Mouse (Mus musculus) cerebellum, adult 2 months (tissue): ENCODE results near the gene Olfr1258.

ENCODE experiments used
- CTCF ChIP-seq: fragments of 200-500 bp; IDR thresholded peaks from 2 replicates; pipeline ENCODE4 v1.5.1; 2011; ENCODE audit warnings: low read depth, mild to moderate bottlenecking, control low read depth, low read length, moderate library complexity, borderline replicate concordance; ENCODE audit not compliant: insufficient read depth
- POLR2A ChIP-seq: fragments of 200-500 bp; IDR thresholded peaks from 2 replicates; pipeline ENCODE4 v1.6.1; 2011; ENCODE audit warnings: low read length, control low read depth, borderline replicate concordance; ENCODE audit not compliant: insufficient read depth

DNA sequence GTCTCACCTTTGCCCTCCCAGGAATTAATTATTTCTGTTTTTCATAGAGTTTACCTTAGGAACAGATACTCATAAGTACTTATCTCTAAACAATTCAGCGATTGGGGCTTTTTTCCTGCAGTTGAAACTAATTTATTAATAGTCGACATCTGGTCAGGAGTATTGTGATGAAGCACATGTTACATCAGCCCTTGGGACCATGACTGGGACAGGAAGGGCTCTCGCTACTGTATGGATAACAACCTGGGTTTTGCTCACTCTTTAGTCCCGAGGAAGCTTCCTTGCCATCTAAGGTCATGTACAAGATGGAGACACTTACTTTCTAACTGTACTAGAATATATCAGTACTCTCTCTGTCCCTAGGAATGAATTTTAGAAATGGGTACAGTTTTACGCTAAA lies 21.5 kb downstream of the Olfr1258 start, which contains the start of gene Olfr1259:
- no peak for TF ChIP-seq POLR2A
- TF ChIP-seq CTCF, result no peak
